10 mouse cellular contexts compared by ENCODE assay signal in genomic region chr12:105843243-105844005, GRCm38 (mm10). TPM values are rescaled to one million over a fixed set of nuclear protein-coding genes. Genes with fewer than 3 reads are reported as not detected.
A peak's percentile ranks its signal among the peaks of the same experiment; 100 is the strongest.
DNase-seq lines count a peak whose midpoint lies in the region; ATAC-seq lines count a peak whose summit lies in the region.
"Had no signal": no experiment of that assay in that cellular context is flagged by ENCODE, and none has a peak within 500 bp of the region (broad histone marks: within the 10 kb centered on the region; RNA-seq: fewer than 3 reads in every experiment).

No protein-coding gene starts in this region.

- H3K4me1 ChIP-seq in kidney, embryonic 16.5 days (ENCODE audit: insufficient read depth, low read length): no peaks in the 10 kb centered on the region

- no peaks in the 10 kb centered on the region for H3K27me3 ChIP-seq in kidney, embryonic 16.5 days (ENCODE audit: insufficient read depth, low read length)
- H3K27me3 ChIP-seq: megakaryocyte, embryonic 14.5 days had no signal

- H3K4me3 ChIP-seq in kidney, embryonic 16.5 days (ENCODE audit: low read length): no peak overlapping the region
- H3K4me3 ChIP-seq: megakaryocyte, embryonic 14.5 days had no signal

- WGBS in kidney, embryonic 16.5 days: 63% methylated on average over 12 of the region's 12 CpGs

- no peak overlapping the region for H3K4me2 ChIP-seq in kidney, embryonic 16.5 days (replicated peaks; ENCODE audit: low read depth, low read length)

- no peak for ATAC-seq in kidney, embryonic 16.5 days (ENCODE audit: low FRiP score, low TSS enrichment)

- no peak overlapping the region for H3K9ac ChIP-seq in kidney, embryonic 16.5 days (replicated peaks; ENCODE audit: low read length)

- no peak overlapping the region for H3K27ac ChIP-seq in kidney, embryonic 16.5 days (ENCODE audit: low read length)

- H3K9me3 ChIP-seq in kidney, embryonic 16.5 days (ENCODE audit: low read length): no peaks in the 10 kb centered on the region
- H3K9me3 ChIP-seq: megakaryocyte, embryonic 14.5 days had no signal

- peak; percentile 63 for DNase-seq in kidney, adult 11 months
- DNase-seq in adrenal gland, postnatal 36 days: peak; percentile 76 to 78
- DNase-seq in cerebellum, postnatal 36 days: peak; percentile 67 to 70
- DNase-seq in kidney, adult 8-10 months: peak; percentile 62 to 74
- DNase-seq in frontal cortex, postnatal 14 days (ENCODE audit: low spot score in 2 of 2): no peak
- DNase-seq in frontal cortex, postnatal 36 days (ENCODE audit: low spot score in 2 of 2): no peak
- DNase-seq in embryo, embryonic 9.5 days (ENCODE audit: extremely low spot score): no peak
- DNase-seq: liver had no signal

- peaks cover 33% of the 10 kb centered on the region for H3K36me3 ChIP-seq in kidney, embryonic 16.5 days (ENCODE audit: insufficient read depth, low read length)

RNA-seq across cellular contexts. Expression of gene Papola, which starts 58.9 kb away (rescaled TPM):
- 191 and 197 TPM in 2 replicates for polyA plus RNA-seq in kidney, embryonic 16.5 days (2015; fragmentation: Nextera tagmentation; extraction: Ambion mirVana)
- total RNA-seq in adrenal gland, postnatal 36 days (2021): 100 to 1,000 TPM; 206 to 232 TPM

Comparison
In these comparisons a context has a peak if more than half of its experiments do, and no peak if none do; other contexts are left out.
1. DNase-seq: peak in kidney, adult 11 months (single experiment), adrenal gland, postnatal 36 days (2 of 2), cerebellum, postnatal 36 days (2 of 2) and kidney, adult 8-10 months (2 of 2); none in frontal cortex, postnatal 14 days (0 of 2), frontal cortex, postnatal 36 days (0 of 2) and embryo, embryonic 9.5 days (single experiment).